Mouse (Mus musculus) erythroblast, embryonic 14.5 days (primary cell): ENCODE measurements around the gene Ak5.

ENCODE experiments used
- GATA1 ChIP-seq: IDR thresholded peaks from 2 replicates; pipeline ENCODE4 v1.6.1; 2012; ENCODE audit warnings: low read length, inconsistent platforms, mixed read lengths
- TAL1 ChIP-seq: IDR thresholded peaks from 3 replicates; pipeline ENCODE4 v1.6.1; 2012; ENCODE audit warnings: low read length, inconsistent platforms, mixed read lengths

DNA sequence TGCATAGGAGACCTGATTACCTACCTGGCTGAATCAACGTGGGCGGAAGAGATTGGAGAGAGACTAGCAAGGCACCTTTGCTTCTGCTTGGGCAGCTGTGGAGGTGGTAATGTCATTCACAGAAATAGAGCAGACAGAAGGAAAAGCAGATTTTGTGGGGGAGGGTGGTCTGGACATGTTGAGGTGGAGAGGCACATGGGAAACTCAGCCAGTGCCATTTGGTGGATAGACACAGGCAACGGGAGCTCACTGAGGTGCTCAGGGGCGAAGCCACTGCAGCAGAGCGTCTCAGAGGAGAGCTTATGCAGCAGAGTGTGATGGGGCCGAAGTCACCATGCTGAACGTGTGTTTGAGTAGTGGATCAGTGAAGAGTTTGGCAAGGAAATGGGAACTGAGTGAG is 147.1 kb downstream of the Ak5 start:
- TF ChIP-seq GATA1: no peak
- no peak for TF ChIP-seq TAL1
